Mouse (Mus musculus) stomach, postnatal 0 days (tissue): ENCODE results near the gene Mapre1. TPM values are rescaled to one million over a fixed set of nuclear protein-coding genes. Genes with fewer than 3 reads are reported as not detected.
"Not testable (repeated sequence)": the region's sequence is repeated elsewhere in the genome, so short reads cannot be mapped to it uniquely, and the experiment has no call there.

ENCODE experiments used
- ATAC-seq: fragments of 200-750 bp; cut with Nextera tagmentation; 2 replicates; pipeline ENCODE4 v1.8.0; 2017; ENCODE audit not compliant: low FRiP score, low TSS enrichment
- DNase-seq: peaks from one replicate; pipeline ENCODE4 v3.0.0-alpha.2; 2016; ENCODE audit warnings: low spot score
- H3K27ac ChIP-seq: fragments of 300-500 bp; sonication (generic); replicated peaks from 2 replicates; pipeline ENCODE4 v1.5.1; 2014; ENCODE audit warnings: mild to moderate bottlenecking, control low read depth
- H3K27me3 ChIP-seq: fragments of 300-500 bp; sonication (generic); 2 replicates; pipeline ENCODE4 v1.6.1; 2014; ENCODE audit warnings: low read length; ENCODE audit not compliant: control insufficient read depth, insufficient read depth
- H3K36me3 ChIP-seq: fragments of 300-500 bp; sonication (generic); 2 replicates; pipeline ENCODE4 v1.6.1; 2014; ENCODE audit warnings: low read length, mixed read lengths; ENCODE audit not compliant: control insufficient read depth, insufficient read depth
- H3K4me1 ChIP-seq: fragments of 300-500 bp; sonication (generic); replicated peaks from 2 replicates; pipeline ENCODE4 v1.6.1; 2014; ENCODE audit warnings: antibody characterized with exemption; ENCODE audit not compliant: control insufficient read depth, insufficient read depth
- H3K4me2 ChIP-seq: fragments of 300-500 bp; sonication (generic); replicated peaks from 2 replicates; pipeline ENCODE4 v1.6.1; 2014; ENCODE audit warnings: low read depth, mild to moderate bottlenecking, control low read depth, moderate library complexity
- H3K4me3 ChIP-seq: fragments of 300-500 bp; sonication (generic); 2 replicates; pipeline ENCODE4 v1.5.1; 2014; ENCODE audit warnings: low read depth, low read length, control low read depth
- H3K9ac ChIP-seq: fragments of 300-500 bp; sonication (generic); 2 replicates; pipeline ENCODE4 v1.6.1; 2014; ENCODE audit warnings: mild to moderate bottlenecking, low read length, control low read depth, mixed read lengths
- H3K9me3 ChIP-seq: fragments of 300-500 bp; sonication (generic); 2 replicates; pipeline ENCODE4 v1.6.1; 2016; ENCODE audit warnings: low read length; ENCODE audit not compliant: control insufficient read depth
- CTCF ChIP-seq: IDR thresholded peaks from 2 replicates; pipeline ENCODE4 v1.5.1; 2016; ENCODE audit warnings: antibody characterized with exemption, low read depth, mild to moderate bottlenecking, moderate library complexity
- EP300 ChIP-seq: optimal IDR thresholded peaks from 2 replicates; pipeline ENCODE3; 2016; ENCODE audit warnings: antibody characterized with exemption
- WGBS: fragments of 180-500 bp; shearing (Covaris S2); extraction: QIAGEN DNeasy Blood & Tissue Kit; methylation state at CpG from one replicate; pipeline ENCODE4 v1.1.7; 2014; 5-methylcytosine and 5-hydroxymethylcytosine counted together
- polyA plus RNA-seq: library from polyadenylated mRNA; unstranded; fragments of >200 nt; fragmentation: Nextera tagmentation; extraction: Ambion mirVana; gene quantifications from 2 replicates; pipeline ENCODE4 v1.2.1, GENCODE M21; 2015

The Mapre1 gene
- polyA plus RNA-seq, 1 experiment from 2014 or later, result 163 TPM

DNA sequence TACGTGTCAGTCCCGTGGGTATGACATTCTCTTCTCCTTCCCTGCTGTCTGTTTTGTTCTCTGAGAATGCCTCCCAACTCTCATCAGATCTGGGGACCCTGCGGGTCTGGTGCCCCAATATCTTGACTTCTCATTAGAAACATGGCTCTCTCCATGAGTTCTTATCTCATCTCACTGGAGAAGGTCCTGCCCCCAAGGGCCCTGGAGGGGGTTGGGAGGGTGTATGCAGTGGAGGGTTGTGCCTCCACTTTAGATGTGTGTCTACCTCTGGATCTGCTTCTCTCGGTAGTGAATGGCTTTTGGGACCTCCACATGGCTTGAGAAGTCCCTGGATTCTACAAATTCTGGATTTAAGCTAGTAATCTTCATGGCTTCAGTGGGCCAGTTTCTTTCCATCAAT, 40.1 kb downstream of the Mapre1 start:
- Histone ChIP-seq H3K9me3 (no peaks in the 10 kb centered on the region), H3K4me1 (no peaks in the 10 kb centered on the region), H3K27me3 (no peaks in the 10 kb centered on the region), H3K36me3 (no peaks in the 10 kb centered on the region), H3K9ac (no peak overlapping the region), H3K27ac (no peak overlapping the region), H3K4me2 (no peak overlapping the region), H3K4me3 (no peak overlapping the region)
- ATAC-seq (no peak), DNase-seq (no peak)
- 92% methylated on average over 4 of the region's 4 CpGs for WGBS
- TF ChIP-seq EP300 (no peak), CTCF (no peak)

DNA sequence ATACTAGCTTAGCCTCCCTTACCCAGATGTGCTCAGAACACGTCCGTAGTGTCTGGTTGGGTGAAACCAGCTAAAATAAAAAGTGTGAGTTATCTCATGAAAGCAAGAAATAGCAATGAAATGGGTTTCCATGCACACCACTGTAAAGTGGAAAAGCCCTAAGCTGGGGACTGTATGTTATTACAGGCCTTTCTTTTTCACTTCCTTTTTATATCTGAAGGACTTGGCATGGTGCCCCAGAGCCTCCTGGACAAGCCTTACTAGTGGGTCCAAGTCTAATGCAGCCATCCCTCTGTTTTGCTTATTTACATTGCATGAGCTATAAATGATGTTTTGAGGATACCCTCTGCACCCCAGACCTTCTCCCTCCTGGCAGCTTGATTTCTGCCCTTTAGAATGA, 43.6 kb downstream of the Mapre1 start:
- Histone ChIP-seq H3K4me2 (no peak overlapping the region), H3K4me3 (no peak overlapping the region), H3K27ac (no peak overlapping the region), H3K4me1 (no peaks in the 10 kb centered on the region), H3K9ac (no peak overlapping the region), H3K27me3 (no peaks in the 10 kb centered on the region), H3K9me3 (no peaks in the 10 kb centered on the region), H3K36me3 (no peaks in the 10 kb centered on the region)
- DNase-seq (no peak), ATAC-seq (no peak)
- TF ChIP-seq EP300, result no peak
- TF ChIP-seq CTCF, result no peak
- 90% methylated on average over 2 of the region's 2 CpGs for WGBS

DNA sequence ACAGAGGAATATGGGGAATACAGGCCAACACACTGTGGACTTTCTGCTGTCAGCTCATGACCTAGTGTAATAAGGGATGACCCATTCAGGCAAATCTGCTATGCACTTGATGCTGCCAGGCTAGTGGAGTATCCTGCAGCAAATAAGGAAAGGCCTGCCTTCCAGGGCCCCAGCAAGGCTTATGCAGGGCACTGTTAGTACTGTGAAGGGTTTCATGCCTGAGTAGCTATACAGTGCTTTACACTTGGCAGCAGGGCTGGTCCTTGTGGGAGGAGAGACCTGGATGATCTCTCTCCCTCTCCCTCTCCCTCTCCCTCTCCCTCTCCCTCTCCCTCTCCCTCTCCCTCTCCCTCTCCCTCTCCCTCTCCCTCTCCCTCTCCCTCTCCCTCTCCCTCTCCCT, 52.3 kb downstream of the Mapre1 start:
- ATAC-seq, result no peak
- DNase-seq, result no peak

DNA sequence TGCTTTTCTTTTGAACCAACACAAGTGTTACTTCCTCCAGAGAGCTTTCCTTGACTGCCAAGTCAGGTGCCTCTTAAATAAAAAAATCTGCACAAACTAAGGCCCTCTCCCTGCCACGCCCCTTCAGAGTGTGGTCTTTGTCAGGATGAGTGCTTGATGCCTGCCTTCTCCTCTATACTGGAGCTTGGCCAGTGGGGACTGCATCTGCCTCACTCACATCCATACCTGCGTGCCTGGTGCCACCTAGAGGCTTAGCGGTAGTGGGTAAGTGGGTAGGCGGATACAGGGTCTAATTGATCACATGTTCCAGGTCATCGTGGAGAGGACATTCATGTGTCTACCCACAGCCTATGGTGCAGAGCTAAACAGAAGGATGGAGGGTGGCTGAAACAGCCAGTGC, 54.0 kb downstream of the Mapre1 start:
- WGBS, result 54% methylated on average over 5 of the region's 5 CpGs
- ATAC-seq, result peak; percentile 56; the same call in 1 of the 2 replicates
- Histone ChIP-seq H3K4me1 (no peaks in the 10 kb centered on the region), H3K27me3 (no peaks in the 10 kb centered on the region), H3K9ac (no peak overlapping the region), H3K36me3 (no peaks in the 10 kb centered on the region), H3K4me2 (no peak overlapping the region), H3K27ac (no peak overlapping the region), H3K9me3 (no peaks in the 10 kb centered on the region), H3K4me3 (no peak overlapping the region)
- DNase-seq, result no peak
- TF ChIP-seq EP300, result no peak
- TF ChIP-seq CTCF, result peak; percentile 67

More for the DNA sequence above, 52.3 kb downstream of the Mapre1 start:
- Histone ChIP-seq H3K27ac (no peak overlapping the region), H3K27me3 (no peaks in the 10 kb centered on the region), H3K4me2 (no peak overlapping the region), H3K4me1 (no peaks in the 10 kb centered on the region), H3K9ac (no peak overlapping the region), H3K4me3 (no peak overlapping the region), H3K9me3 (no peaks in the 10 kb centered on the region), H3K36me3 (no peaks in the 10 kb centered on the region)
- no peak for TF ChIP-seq EP300
- no peak for TF ChIP-seq CTCF

DNA sequence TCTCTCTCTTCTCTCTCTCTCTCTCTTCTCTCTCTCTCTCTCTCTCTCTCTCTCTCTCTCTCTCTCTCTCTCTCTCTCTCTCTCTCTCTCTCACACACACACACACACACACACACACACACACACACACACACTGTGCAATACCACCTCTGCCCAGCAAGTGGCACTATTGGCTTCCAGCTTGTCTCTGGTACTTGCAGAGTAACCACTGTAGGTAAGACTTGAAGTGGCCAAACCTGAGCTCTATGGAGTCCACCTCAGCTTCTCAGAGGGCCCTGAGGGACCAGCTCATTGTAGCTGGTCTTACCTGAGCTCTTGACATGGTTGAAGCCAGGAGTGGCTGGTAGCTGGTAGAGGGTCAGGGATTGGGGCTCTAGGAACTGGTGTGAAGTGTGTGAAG, 66.4 kb downstream of the Mapre1 start:
- peak; percentile 80 for TF ChIP-seq CTCF
- not testable (repeated sequence) for H3K9me3 ChIP-seq, H3K4me2 ChIP-seq, H3K36me3 ChIP-seq, H3K4me3 ChIP-seq, H3K9ac ChIP-seq, H3K4me1 ChIP-seq, H3K27ac ChIP-seq, H3K27me3 ChIP-seq
- peak; percentile 81 for DNase-seq
- ATAC-seq, result peak; percentile 63; the same call in 1 of the 2 replicates

DNA sequence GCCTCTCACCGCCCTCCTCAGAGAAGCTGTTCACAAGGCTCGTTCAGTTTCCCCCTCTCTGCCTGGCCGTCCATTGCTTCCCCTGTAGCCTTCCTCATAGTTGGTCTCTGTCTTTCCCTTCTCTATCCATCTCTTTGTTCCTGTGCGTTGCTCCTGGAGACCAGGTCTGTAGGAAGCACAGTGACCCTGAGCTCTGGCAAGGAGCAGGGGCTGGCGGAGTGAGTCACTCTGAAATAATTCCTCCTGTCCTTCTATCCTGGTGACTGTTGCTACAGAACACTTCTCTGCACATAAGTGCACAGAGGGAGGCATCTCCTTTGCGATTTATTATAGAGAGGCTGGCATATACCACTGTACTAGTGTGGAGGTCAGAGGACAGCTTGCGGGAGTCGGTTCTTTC, 67.1 kb downstream of the Mapre1 start:
- WGBS, result 78% methylated on average over 8 of the region's 8 CpGs
- no peak overlapping the region for H3K27ac ChIP-seq

More for the DNA sequence above, 67.1 kb downstream of the Mapre1 start:
- H3K9me3 ChIP-seq, result no peaks in the 10 kb centered on the region
- TF ChIP-seq CTCF (no peak), EP300 (no peak)
- no peaks in the 10 kb centered on the region for H3K36me3 ChIP-seq
- H3K4me3 ChIP-seq, result no peak overlapping the region
- no peak overlapping the region for H3K9ac ChIP-seq
- no peak for DNase-seq
- H3K4me1 ChIP-seq, result no peaks in the 10 kb centered on the region
- no peak overlapping the region for H3K4me2 ChIP-seq
- no peaks in the 10 kb centered on the region for H3K27me3 ChIP-seq
- ATAC-seq, result no peak
